Mouse (Mus musculus): ENCODE measurements around the gene Igsf10.

- TF ChIP-seq CTCF (IDR thresholded peaks at IDR 0.05; ENCODE audit: borderline replicate concordance, control insufficient read depth, extremely low read depth, insufficient read depth, low read length, poor library complexity) (no peak), POLR2A (IDR thresholded peaks at IDR 0.05; ENCODE audit: control insufficient read depth, extremely low read depth, insufficient read depth, low read length, poor library complexity) (no peak)
These were observed 2.4 kb downstream of the Igsf10 start for GRCm38 (mm10) chr3:59341647-59342427.
